ENCODE assay signal across 8 mouse cellular contexts in genomic region chr3:108911548-108912413, GRCm38 (mm10). TPM values are rescaled to one million over a fixed set of nuclear protein-coding genes. Genes with fewer than 3 reads are reported as not detected.
A peak's percentile ranks its signal among the peaks of the same experiment; 100 is the strongest.
DNase-seq lines count a peak whose midpoint lies in the region; ATAC-seq lines count a peak whose summit lies in the region.

Prpf38b (minus strand) TSS chr3:108911727.

- peaks cover 12% of the 10 kb centered on the region for H3K4me1 ChIP-seq in intestine, embryonic 14.5 days (replicated peaks; ENCODE audit: control insufficient read depth, insufficient read depth, low read length)

- peak within 1 kb of the TSS; percentile 98 for H3K4me2 ChIP-seq in intestine, embryonic 14.5 days (ENCODE audit: low read length)

- whole genome bisulfite sequencing in intestine, embryonic 14.5 days = 1% methylated on average over 53 of the region's 53 CpGs

- H3K27ac ChIP-seq in intestine, embryonic 14.5 days (ENCODE audit: low read depth) = peak within 1 kb of the TSS; percentile 100

- peak; percentile 100 for ATAC-seq in intestine, embryonic 14.5 days (replicated peaks; ENCODE audit: low FRiP score, low TSS enrichment, low read depth)

- peak within 1 kb of the TSS; percentile 99 for H3K4me3 ChIP-seq in intestine, embryonic 14.5 days (ENCODE audit: low read depth, low read length)

- H3K9ac ChIP-seq in intestine, embryonic 14.5 days (ENCODE audit: low read length) = peak within 1 kb of the TSS; percentile 92

- H3K27me3 ChIP-seq in intestine, embryonic 14.5 days (replicated peaks; ENCODE audit: control insufficient read depth, insufficient read depth, low read length) = no peaks in the 10 kb centered on the region

- DNase-seq in adrenal gland, adult 18-20 months (ENCODE audit: low spot score in 2 of 2) = peak; percentile 92 to 93
- DNase-seq in embryo, embryonic 11 days = peak; percentile 99
- DNase-seq in gastrocnemius, postnatal 25 days = peak; percentile 96
- DNase-seq in intestine, embryonic 14.5 days (ENCODE audit: low spot score) = peak; percentile 98
- peak; percentile 96 to 97 for DNase-seq in left cerebral cortex, postnatal 14 days (ENCODE audit: low spot score in 2 of 2)
- peak; percentile 97 for DNase-seq in mesoderm, embryonic 11.5 days (ENCODE audit: low read depth, low spot score)
- peak; percentile 93 to 96 for DNase-seq in right cerebral cortex, postnatal 36 days (ENCODE audit: low spot score in 2 of 2)
- peak; percentile 97 for DNase-seq in yolk sac, embryonic 10.5 days (ENCODE audit: low spot score)

- peaks cover 15% of the 10 kb centered on the region for H3K36me3 ChIP-seq in intestine, embryonic 14.5 days (ENCODE audit: control insufficient read depth, insufficient read depth, low read length)

- intact Hi-C loops in left cerebral cortex, postnatal 14 days (cut with DNase I) = loop anchor here (5.0 kb wide), 2 partner anchors 69 to 116 kb away; partner anchors contain the start of genes Fam102b and Stxbp3

- no peaks in the 10 kb centered on the region for H3K9me3 ChIP-seq in intestine, embryonic 14.5 days (ENCODE audit: control insufficient read depth, low read length)

RNA-seq across cellular contexts. Expression of gene Prpf38b, which starts in this region (rescaled TPM):
- 10 to 100 TPM; 56.6 to 73.2 TPM for total RNA-seq in adrenal gland, adult 18-20 months (2021)
- total RNA-seq in gastrocnemius, postnatal 25 days (2021) = 10 to 100 TPM; 14.7 to 16.1 TPM
- 57.0 and 66.0 TPM in 2 replicates for polyA plus RNA-seq in intestine, embryonic 14.5 days (2014; fragmentation: Nextera tagmentation; extraction: Ambion mirVana)
- total RNA-seq in left cerebral cortex, postnatal 14 days (2021) = 10 to 100 TPM; 42.2 to 42.8 TPM

Comparison
In these comparisons a context has a peak if more than half of its experiments do, and no peak if none do; other contexts are left out.
1. Peak in every context shown above with its lines: DNase-seq, ATAC-seq, H3K4me3 ChIP-seq and H3K27ac ChIP-seq.